Mouse (Mus musculus) olfactory bulb, adult 2 months (tissue): ENCODE results near the gene Parp11.

Experiments used
- CTCF ChIP-seq: fragments of 200-500 bp; IDR thresholded peaks from 2 replicates; pipeline ENCODE4 v1.5.1; 2012; ENCODE audit warnings: low read depth, mild to moderate bottlenecking, low read length, moderate library complexity; ENCODE audit not compliant: insufficient read depth
- POLR2A ChIP-seq: fragments of 200-500 bp; IDR thresholded peaks from 2 replicates; pipeline ENCODE4 v1.6.1; 2012; ENCODE audit warnings: mild to moderate bottlenecking, low read depth, low read length, moderate library complexity; ENCODE audit not compliant: insufficient read depth

DNA sequence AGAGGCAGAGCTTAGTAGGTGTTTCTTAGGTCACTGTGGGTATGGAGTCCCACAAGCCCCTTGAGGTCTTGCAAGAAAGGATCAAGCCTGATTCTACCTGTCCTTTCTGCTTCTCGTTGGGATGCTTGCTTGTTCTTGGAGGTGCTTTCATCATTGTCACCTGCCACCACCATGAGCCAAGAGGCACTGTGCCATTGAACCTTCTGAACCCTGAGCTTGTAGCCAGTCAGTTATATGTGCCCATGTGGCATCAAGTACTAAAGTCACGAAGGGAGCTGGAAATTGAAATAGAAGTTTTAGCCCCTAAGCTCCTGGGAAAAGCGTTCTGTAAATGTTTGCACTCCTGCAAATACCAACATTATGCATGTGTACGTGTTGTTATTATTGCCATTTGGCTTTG is 14.9 kb downstream of the Parp11 start:
- TF ChIP-seq POLR2A (no peak), CTCF (no peak)
